Mouse (Mus musculus) stomach, embryonic 16.5 days (tissue): ENCODE measurements around the gene Tceanc2. TPM values are rescaled to one million over a fixed set of nuclear protein-coding genes. Genes with fewer than 3 reads are reported as not detected.

Experiments
- ATAC-seq: fragments of 200-750 bp; cut with Nextera tagmentation; 2 replicates; pipeline ENCODE4 v1.8.0; 2017; ENCODE audit warnings: moderate number of reproducible peaks, moderate TSS enrichment; ENCODE audit not compliant: insufficient read depth, low FRiP score
- H3K27ac ChIP-seq: fragments of 300-500 bp; sonication (generic); 2 replicates; pipeline ENCODE4 v1.5.1; 2014; ENCODE audit warnings: low read length
- H3K27me3 ChIP-seq: fragments of 300-500 bp; sonication (generic); 2 replicates; pipeline ENCODE4 v1.6.1; 2014; ENCODE audit warnings: low read length, control low read depth, mixed read lengths; ENCODE audit not compliant: control insufficient read depth, insufficient read depth
- H3K36me3 ChIP-seq: fragments of 300-500 bp; sonication (generic); 2 replicates; pipeline ENCODE4 v1.6.1; 2014; ENCODE audit warnings: low read length; ENCODE audit not compliant: control insufficient read depth, insufficient read depth
- H3K4me1 ChIP-seq: fragments of 300-500 bp; sonication (generic); 2 replicates; pipeline ENCODE4 v1.6.1; 2014; ENCODE audit warnings: low read length, control low read depth, mixed read lengths; ENCODE audit not compliant: control insufficient read depth, insufficient read depth
- H3K4me2 ChIP-seq: fragments of 300-500 bp; sonication (generic); 2 replicates; pipeline ENCODE4 v1.6.1; 2014; ENCODE audit warnings: low read depth, low read length, mixed read lengths
- H3K4me3 ChIP-seq: fragments of 300-500 bp; sonication (generic); replicated peaks from 2 replicates; pipeline ENCODE4 v1.5.1; 2014; ENCODE audit warnings: mild to moderate bottlenecking, low read length
- H3K9ac ChIP-seq: fragments of 300-500 bp; sonication (generic); 2 replicates; pipeline ENCODE4 v1.6.1; 2014; ENCODE audit warnings: low read length
- H3K9me3 ChIP-seq: fragments of 300-500 bp; sonication (generic); replicated peaks from 2 replicates; pipeline ENCODE4 v1.6.1; 2016; ENCODE audit warnings: low read length, control low read depth; ENCODE audit not compliant: control insufficient read depth
- WGBS: fragments of 180-500 bp; shearing (Covaris S2); extraction: QIAGEN DNeasy Blood & Tissue Kit; methylation state at CpG from one replicate; pipeline ENCODE4 v1.1.7; 2014; 5-methylcytosine and 5-hydroxymethylcytosine counted together
- polyA plus RNA-seq: library from polyadenylated mRNA; unstranded; fragments of >200 nt; fragmentation: Nextera tagmentation; extraction: Ambion mirVana; gene quantifications from 2 replicates; pipeline ENCODE4 v1.2.1, GENCODE M21; 2015

Tceanc2 gene
- polyA plus RNA-seq, 1 experiment from 2014 or later = 25.2 TPM

- H3K9ac ChIP-seq = no peak overlapping the region
- peak; percentile 78; the same call in 1 of the 2 replicates for ATAC-seq
- 0 out of 2 replicates have a peak, but pooled peaks cover 3% of the 10 kb centered on the region for H3K36me3 ChIP-seq
- peaks cover 3% of the 10 kb centered on the region; the same call in 1 of the 2 replicates for H3K4me1 ChIP-seq
- 33% methylated on average over 9 of the region's 9 CpGs for WGBS
- H3K27me3 ChIP-seq = no peaks in the 10 kb centered on the region
- no peak overlapping the region for H3K4me3 ChIP-seq
- no peak overlapping the region for H3K4me2 ChIP-seq
- H3K9me3 ChIP-seq = no peaks in the 10 kb centered on the region
- H3K27ac ChIP-seq = no peak overlapping the region
Measured at GRCm38 (mm10) chr4:107163756-107164587, 14.9 kb downstream of the Tceanc2 start.

- ATAC-seq = no peak
- no peaks in the 10 kb centered on the region for H3K9me3 ChIP-seq
- H3K27me3 ChIP-seq = no peaks in the 10 kb centered on the region
- H3K36me3 ChIP-seq = peaks cover 3% of the 10 kb centered on the region; the same call in 1 of the 2 replicates
- H3K4me1 ChIP-seq = peaks cover 3% of the 10 kb centered on the region; the same call in 1 of the 2 replicates
- H3K27ac ChIP-seq = no peak overlapping the region
- no peak overlapping the region for H3K4me2 ChIP-seq
- no peak overlapping the region for H3K9ac ChIP-seq
- no peak overlapping the region for H3K4me3 ChIP-seq
- WGBS = 78% methylated on average over 10 of the region's 10 CpGs
Measured at GRCm38 (mm10) chr4:107163341-107163740, 15.6 kb downstream of the Tceanc2 start.

GRCm38 (mm10) chr4:107160181-107160580 lies 18.7 kb downstream of the Tceanc2 start:
- Histone ChIP-seq H3K4me1 (peaks cover 3% of the 10 kb centered on the region; the same call in 1 of the 2 replicates), H3K9me3 (no peaks in the 10 kb centered on the region), H3K4me3 (no peak overlapping the region), H3K36me3 (no peaks in the 10 kb centered on the region; the same call in 1 of the 2 replicates), H3K27ac (no peak overlapping the region), H3K4me2 (no peak overlapping the region), H3K9ac (no peak overlapping the region), H3K27me3 (no peaks in the 10 kb centered on the region)
- ATAC-seq = no peak
- 92% methylated on average over 8 of the region's 8 CpGs for WGBS

GRCm38 (mm10) chr4:107159166-107159773 lies 19.6 kb downstream of the Tceanc2 start:
- H3K27ac ChIP-seq = no peak overlapping the region
- 81% methylated on average over 11 of the region's 11 CpGs for WGBS
- no peak overlapping the region for H3K4me2 ChIP-seq
- no peak for ATAC-seq
- H3K9me3 ChIP-seq = no peaks in the 10 kb centered on the region
- H3K4me3 ChIP-seq = no peak overlapping the region
- H3K27me3 ChIP-seq = no peaks in the 10 kb centered on the region
- no peak overlapping the region for H3K9ac ChIP-seq
- H3K36me3 ChIP-seq = no peaks in the 10 kb centered on the region; the same call in 1 of the 2 replicates
- peaks cover 3% of the 10 kb centered on the region; the same call in 1 of the 2 replicates for H3K4me1 ChIP-seq

GRCm38 (mm10) chr4:107156983-107157401 lies 21.9 kb downstream of the Tceanc2 start:
- H3K9ac ChIP-seq = no peak overlapping the region
- H3K36me3 ChIP-seq = no peaks in the 10 kb centered on the region; the same call in 1 of the 2 replicates
- no peak for ATAC-seq
- WGBS = 70% methylated on average over 4 of the region's 4 CpGs
- no peaks in the 10 kb centered on the region for H3K4me1 ChIP-seq
- H3K27me3 ChIP-seq = no peaks in the 10 kb centered on the region
- no peak overlapping the region for H3K4me3 ChIP-seq
- H3K9me3 ChIP-seq = no peaks in the 10 kb centered on the region
- no peak overlapping the region for H3K27ac ChIP-seq
- no peak overlapping the region for H3K4me2 ChIP-seq

GRCm38 (mm10) chr4:107152571-107152970 lies 26.3 kb downstream of the Tceanc2 start:
- no peaks in the 10 kb centered on the region for H3K4me1 ChIP-seq
- 62% methylated on average over 8 of the region's 8 CpGs for WGBS
- no peak for ATAC-seq
- H3K36me3 ChIP-seq = no peaks in the 10 kb centered on the region; the same call in 1 of the 2 replicates
- no peak overlapping the region for H3K4me2 ChIP-seq
- H3K9me3 ChIP-seq = no peaks in the 10 kb centered on the region
- H3K27me3 ChIP-seq = no peaks in the 10 kb centered on the region
- H3K9ac ChIP-seq = no peak overlapping the region
- no peak overlapping the region for H3K4me3 ChIP-seq
- H3K27ac ChIP-seq = no peak overlapping the region

GRCm38 (mm10) chr4:107150991-107151390 lies 27.9 kb downstream of the Tceanc2 start:
- H3K27ac ChIP-seq = no peak overlapping the region
- no peaks in the 10 kb centered on the region for H3K9me3 ChIP-seq
- H3K36me3 ChIP-seq = peaks cover 10% of the 10 kb centered on the region
- H3K4me1 ChIP-seq = no peaks in the 10 kb centered on the region
- no peaks in the 10 kb centered on the region for H3K27me3 ChIP-seq
- no peak overlapping the region for H3K4me2 ChIP-seq
- no peak overlapping the region for H3K9ac ChIP-seq
- WGBS = 82% methylated on average over 6 of the region's 6 CpGs
- no peak overlapping the region for H3K4me3 ChIP-seq
- no peak for ATAC-seq

- Histone ChIP-seq H3K27me3 (no peaks in the 10 kb centered on the region), H3K9me3 (no peaks in the 10 kb centered on the region), H3K4me3 (no peak overlapping the region), H3K4me1 (peaks cover 11% of the 10 kb centered on the region), H3K36me3 (peaks cover 10% of the 10 kb centered on the region; the same call in 1 of the 2 replicates), H3K27ac (no peak overlapping the region), H3K4me2 (no peak overlapping the region), H3K9ac (no peak overlapping the region)
- WGBS = 82% methylated on average over 8 of the region's 8 CpGs
- ATAC-seq = no peak
Measured at GRCm38 (mm10) chr4:107143511-107143910, 35.4 kb downstream of the Tceanc2 start.
